Mouse (Mus musculus): ENCODE data around the gene Tmf1.

Gene Tmf1

DNA sequence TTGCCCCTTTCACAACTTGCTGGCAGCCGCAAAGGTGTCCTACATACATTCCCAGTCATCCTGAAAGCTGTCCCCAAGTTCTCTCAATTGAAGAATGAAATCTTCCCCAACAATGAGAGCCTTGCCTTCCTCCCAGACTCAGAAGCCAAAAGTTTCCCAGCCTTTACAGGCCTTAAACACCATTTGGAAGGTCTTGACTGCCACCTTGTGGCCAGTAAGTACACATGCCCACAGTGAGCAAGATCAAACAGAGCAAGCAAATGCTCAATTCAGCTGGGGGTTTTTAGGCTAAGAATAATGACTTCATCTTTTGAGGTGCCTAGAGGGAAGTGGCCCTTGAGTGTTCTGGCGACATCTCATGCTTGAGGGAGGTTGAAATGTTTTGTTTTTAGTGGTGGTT lies 72.1 kb downstream of the Tmf1 start:
- DNase-seq (ENCODE audit: low read depth, low spot score), result peak; percentile 65

DNA sequence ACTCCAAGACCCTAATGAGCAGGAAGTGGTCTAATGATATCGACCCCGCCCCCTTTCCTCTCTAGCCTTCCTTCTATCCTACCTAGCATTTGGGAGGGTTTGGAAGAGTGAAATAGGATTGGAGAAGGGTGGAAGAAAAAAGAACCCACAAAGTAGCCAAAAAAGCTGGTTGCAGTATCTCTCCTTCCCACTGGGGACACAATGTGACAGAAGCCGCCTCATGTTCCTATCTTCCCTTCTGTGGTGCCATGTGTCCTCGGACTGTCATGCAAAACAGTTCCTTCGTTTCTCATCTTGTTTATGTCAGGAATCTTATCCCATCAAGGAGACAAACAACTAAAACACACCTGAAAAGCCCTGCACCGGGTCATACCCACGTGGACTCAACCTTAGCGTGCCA lies 72.8 kb downstream of the Tmf1 start:
- no peak for DNase-seq (ENCODE audit: low read depth, low spot score)

DNA sequence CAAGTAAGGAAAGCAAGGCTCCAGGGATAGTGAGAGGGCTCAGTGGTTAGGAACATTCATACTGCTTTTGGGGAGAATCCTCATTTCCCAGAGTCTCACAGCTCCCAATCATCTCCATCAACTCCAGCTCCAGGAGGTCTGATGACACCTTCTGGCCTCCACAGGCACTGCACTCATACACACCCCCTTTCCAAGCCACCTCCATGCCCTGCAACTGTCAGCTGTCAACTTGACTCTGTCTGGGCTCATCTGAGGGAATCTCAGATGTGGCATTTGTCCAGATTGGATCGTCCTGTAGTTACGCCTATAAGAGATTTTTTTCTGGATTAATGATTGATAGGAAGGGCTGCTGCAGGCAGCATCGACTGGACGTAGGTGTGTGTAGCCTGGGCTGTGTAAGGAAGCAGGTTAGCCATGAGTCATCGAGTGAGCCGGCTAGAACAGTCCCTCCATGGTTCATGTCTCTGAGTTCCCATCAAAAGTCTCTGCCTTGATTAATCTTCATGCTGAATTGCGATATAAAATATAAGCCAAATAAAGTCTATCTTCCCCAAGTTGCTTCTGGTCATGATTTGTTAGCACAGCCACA lies 74.6 kb downstream of the Tmf1 start:
- DNase-seq (ENCODE audit: low read depth, low spot score), result no peak

All from CD4-positive helper T cell, adult 2 months (primary cell).